Mouse (Mus musculus): ENCODE measurements at regions not wholly inside any gene's neighbourhood (a gene's known extent, or its start where the extent isn't known, plus 50 kb on each side); places are given as distances from the start of the nearest gene placed in this dataset.

GRCm38 (mm10) chr10:20780946-20781345, 56.1 kb upstream of the Pde7b start:
- no peak for DNase-seq (ENCODE audit: low spot score in 2 of 2)

GRCm38 (mm10) chr10:20776640-20777413, 51.9 kb upstream of the Pde7b start:
- DNase-seq (ENCODE audit: low spot score in 2 of 2), result no peak

GRCm38 (mm10) chr10:20775731-20776429, 51.0 kb upstream of the Pde7b start:
- DNase-seq (ENCODE audit: low spot score in 2 of 2), result no peak

Data from layer of hippocampus, adult 8-10 months (tissue).